Mouse (Mus musculus) heart, embryonic 13.5 days (tissue): ENCODE results near the gene Gtf2h2. TPM values are rescaled to one million over a fixed set of nuclear protein-coding genes. Genes with fewer than 3 reads are reported as not detected.

Experiments
- ATAC-seq: fragments of 200-750 bp; cut with Nextera tagmentation; 2 replicates; pipeline ENCODE4 v1.8.0; 2017; ENCODE audit warnings: moderate TSS enrichment; ENCODE audit not compliant: insufficient number of reproducible peaks, low FRiP score, low TSS enrichment; ENCODE audit errors: extremely low read depth
- H3K27ac ChIP-seq: fragments of 300-500 bp; sonication (generic); replicated peaks from 2 replicates; pipeline ENCODE4 v1.5.1; 2015; ENCODE audit warnings: moderate library complexity, mild to moderate bottlenecking, inconsistent platforms
- H3K27me3 ChIP-seq: fragments of 300-500 bp; sonication (generic); replicated peaks from 2 replicates; pipeline ENCODE4 v1.6.1; 2015; ENCODE audit warnings: mild to moderate bottlenecking, inconsistent platforms
- H3K36me3 ChIP-seq: fragments of 300-500 bp; sonication (generic); 2 replicates; pipeline ENCODE4 v1.6.1; 2015; ENCODE audit warnings: mild to moderate bottlenecking, inconsistent platforms
- H3K4me1 ChIP-seq: fragments of 300-500 bp; sonication (generic); 2 replicates; pipeline ENCODE4 v1.6.1; 2015; ENCODE audit warnings: inconsistent platforms
- H3K4me2 ChIP-seq: fragments of 300-500 bp; sonication (generic); 2 replicates; pipeline ENCODE4 v1.6.1; 2015; ENCODE audit warnings: inconsistent platforms, mild to moderate bottlenecking, moderate library complexity
- H3K4me3 ChIP-seq: fragments of 300-500 bp; sonication (generic); 2 replicates; pipeline ENCODE4 v1.5.1; 2015; ENCODE audit warnings: moderate library complexity, mild to moderate bottlenecking, inconsistent platforms
- H3K9ac ChIP-seq: fragments of 300-500 bp; sonication (generic); 2 replicates; pipeline ENCODE4 v1.6.1; 2015; ENCODE audit warnings: inconsistent platforms, mild to moderate bottlenecking, moderate library complexity
- H3K9me3 ChIP-seq: fragments of 300-500 bp; sonication (generic); 2 replicates; pipeline ENCODE4 v1.6.1; 2016; ENCODE audit warnings: inconsistent platforms
- WGBS: fragments of 180-500 bp; shearing (Covaris S2); methylation state at CpG from one replicate; pipeline ENCODE4 v1.1.7; 2015; ENCODE audit warnings: mixed read lengths; 5-methylcytosine and 5-hydroxymethylcytosine counted together
- polyA plus RNA-seq: library from polyadenylated mRNA; unstranded; fragments of >200 nt; fragmentation: Nextera tagmentation; extraction: Ambion mirVana; gene quantifications from 2 replicates; pipeline ENCODE4 v1.2.1, GENCODE M21; 2015

The Gtf2h2 gene
- 44.9 and 50.2 TPM in 2 replicates for polyA plus RNA-seq

DNA sequence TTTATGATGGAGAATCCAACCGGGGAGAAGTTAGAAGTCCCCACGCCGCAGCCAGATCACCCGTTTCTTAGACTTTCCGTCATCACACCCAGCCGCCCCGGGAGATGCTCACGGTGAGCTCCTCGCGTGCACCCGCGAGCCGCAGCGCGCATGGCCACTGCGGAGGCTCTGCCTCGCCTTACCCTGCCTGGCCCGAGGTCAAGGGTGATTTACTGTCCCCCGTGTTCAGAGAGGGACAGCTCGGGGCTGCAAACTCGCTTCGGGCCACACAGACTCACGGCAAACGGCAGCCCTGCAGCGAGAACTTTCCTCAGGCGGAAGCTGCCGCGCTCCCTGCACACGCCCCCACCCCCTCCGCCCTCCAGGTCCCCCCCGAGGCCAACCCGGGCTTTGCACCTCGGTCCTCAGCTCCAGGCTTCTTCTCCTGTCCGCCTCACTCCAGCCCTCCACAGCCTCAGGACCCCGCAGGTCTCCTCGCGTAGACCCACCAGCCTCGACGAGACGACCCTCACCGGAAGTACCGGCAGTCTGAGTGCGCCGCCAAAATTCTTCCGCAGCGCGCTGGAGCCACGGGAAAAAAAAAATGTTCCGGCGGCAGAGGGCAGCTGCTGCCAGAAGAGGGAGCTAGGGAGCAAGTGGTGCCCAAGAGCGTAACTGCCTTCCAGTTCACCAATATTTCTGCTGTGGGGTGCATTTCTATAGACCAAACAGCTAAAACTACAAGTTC is at the start of gene Gtf2h2:
Gene Gtf2h2, minus strand, starts transcription at position 519 of the 727 bp plus-strand sequence.
- peaks cover 17% of the 10 kb centered on the region for H3K4me1 ChIP-seq
- no peaks in the 10 kb centered on the region for H3K27me3 ChIP-seq
- peak within 1 kb of the TSS; percentile 87 for H3K4me2 ChIP-seq
- under 1% methylated on average over 51 of the region's 51 CpGs for WGBS
- H3K27ac ChIP-seq: peak within 1 kb of the TSS; percentile 83
- no peaks in the 10 kb centered on the region for H3K9me3 ChIP-seq
- peak within 1 kb of the TSS; percentile 97 for H3K4me3 ChIP-seq
- peak; percentile 61 for ATAC-seq
- peaks cover 26% of the 10 kb centered on the region for H3K36me3 ChIP-seq
- H3K9ac ChIP-seq: peak within 1 kb of the TSS; percentile 95

DNA sequence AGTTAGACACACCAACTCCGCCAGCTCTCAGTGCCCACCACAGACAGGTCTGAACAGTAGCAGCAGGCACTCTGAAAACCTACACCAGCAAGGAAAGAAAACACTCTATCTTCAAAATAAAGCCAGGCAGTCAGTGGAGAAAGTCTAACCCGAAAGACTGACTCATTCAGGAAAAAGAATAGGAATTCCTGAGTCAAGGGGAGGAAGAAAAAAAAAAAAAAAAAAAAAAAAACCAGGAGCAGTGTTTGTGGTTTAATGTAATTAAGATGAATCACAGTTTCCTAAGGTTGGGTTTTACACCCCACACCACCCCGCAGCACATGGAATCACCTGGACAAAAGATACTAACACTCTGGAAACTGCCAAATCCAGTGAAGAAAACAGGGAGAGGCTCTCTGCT is 43.8 kb upstream of the Gtf2h2 start:
- Histone ChIP-seq H3K9me3 (no peaks in the 10 kb centered on the region), H3K4me3 (no peak overlapping the region), H3K27me3 (no peaks in the 10 kb centered on the region), H3K27ac (no peak overlapping the region), H3K36me3 (no peaks in the 10 kb centered on the region), H3K9ac (no peak overlapping the region), H3K4me1 (peaks cover 10% of the 10 kb centered on the region), H3K4me2 (no peak overlapping the region)
- no peak for ATAC-seq
- WGBS: 58% methylated on average over 3 of the region's 3 CpGs

DNA sequence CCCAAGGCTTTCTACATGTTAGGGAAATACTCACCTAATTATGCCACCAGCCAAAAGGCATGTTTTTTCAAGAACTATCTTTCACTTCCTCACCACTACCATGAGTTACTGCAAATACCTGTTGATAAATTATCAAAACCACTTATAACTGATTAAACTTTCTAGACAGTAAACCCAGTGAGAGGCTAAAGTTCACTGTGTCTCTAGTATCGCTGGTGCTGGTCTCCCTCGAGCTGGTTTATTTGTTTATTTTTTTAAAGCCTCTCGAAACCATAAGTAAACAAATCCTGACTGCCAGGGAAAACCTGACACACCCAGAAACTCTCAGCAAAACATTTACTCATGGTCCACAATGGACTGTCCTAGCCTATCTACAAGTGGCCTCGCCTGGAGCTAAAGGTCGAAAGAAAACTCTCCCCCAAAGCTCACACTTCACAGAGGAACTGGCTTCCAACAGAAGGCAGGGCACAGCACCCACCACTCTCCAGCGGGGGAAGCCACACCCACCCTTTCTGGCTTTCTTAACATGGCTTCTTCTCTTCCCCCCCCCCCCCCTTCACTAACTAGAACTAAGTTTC is 40.5 kb upstream of the Gtf2h2 start:
- H3K4me3 ChIP-seq: no peak overlapping the region
- WGBS: 31% methylated on average over 6 of the region's 6 CpGs
- H3K27ac ChIP-seq: no peak overlapping the region
- H3K4me1 ChIP-seq: peaks cover 10% of the 10 kb centered on the region
- ATAC-seq: no peak
- no peaks in the 10 kb centered on the region for H3K27me3 ChIP-seq
- H3K9me3 ChIP-seq: 0 out of 2 replicates have a peak, but pooled peaks cover 3% of the 10 kb centered on the region
- H3K9ac ChIP-seq: no peak overlapping the region
- H3K36me3 ChIP-seq: no peaks in the 10 kb centered on the region
- no peak overlapping the region for H3K4me2 ChIP-seq

DNA sequence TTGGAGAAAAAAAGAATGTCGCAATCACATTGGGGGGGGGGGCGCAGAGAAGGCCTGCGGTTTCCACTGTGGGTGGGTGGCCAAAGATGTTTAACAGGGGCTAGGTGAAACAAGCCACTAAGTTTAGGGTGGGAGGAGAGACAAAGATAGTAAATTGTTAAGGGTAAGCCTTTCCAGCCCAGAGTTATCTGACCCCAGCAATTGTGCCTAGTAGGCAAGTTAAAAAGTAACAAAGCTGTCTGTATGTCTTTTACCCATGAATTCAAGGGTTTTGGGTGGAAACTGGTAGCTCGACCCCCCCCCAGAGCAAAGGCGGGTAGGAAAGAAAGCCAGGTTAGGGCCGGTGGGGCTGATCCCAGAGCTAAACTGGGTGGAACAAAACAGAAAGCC is 34.3 kb upstream of the Gtf2h2 start:
- Histone ChIP-seq H3K36me3 (no peaks in the 10 kb centered on the region), H3K4me2 (no peak overlapping the region), H3K4me1 (no peaks in the 10 kb centered on the region; the same call in 1 of the 2 replicates), H3K9me3 (0 out of 2 replicates have a peak, but pooled peaks cover 3% of the 10 kb centered on the region), H3K27me3 (no peaks in the 10 kb centered on the region), H3K4me3 (no peak overlapping the region), H3K27ac (0 out of 2 replicates have a peak overlapping the region, but pooled peaks have one; percentile 32), H3K9ac (no peak overlapping the region)
- WGBS: 61% methylated on average over 6 of the region's 6 CpGs
- ATAC-seq: no peak

DNA sequence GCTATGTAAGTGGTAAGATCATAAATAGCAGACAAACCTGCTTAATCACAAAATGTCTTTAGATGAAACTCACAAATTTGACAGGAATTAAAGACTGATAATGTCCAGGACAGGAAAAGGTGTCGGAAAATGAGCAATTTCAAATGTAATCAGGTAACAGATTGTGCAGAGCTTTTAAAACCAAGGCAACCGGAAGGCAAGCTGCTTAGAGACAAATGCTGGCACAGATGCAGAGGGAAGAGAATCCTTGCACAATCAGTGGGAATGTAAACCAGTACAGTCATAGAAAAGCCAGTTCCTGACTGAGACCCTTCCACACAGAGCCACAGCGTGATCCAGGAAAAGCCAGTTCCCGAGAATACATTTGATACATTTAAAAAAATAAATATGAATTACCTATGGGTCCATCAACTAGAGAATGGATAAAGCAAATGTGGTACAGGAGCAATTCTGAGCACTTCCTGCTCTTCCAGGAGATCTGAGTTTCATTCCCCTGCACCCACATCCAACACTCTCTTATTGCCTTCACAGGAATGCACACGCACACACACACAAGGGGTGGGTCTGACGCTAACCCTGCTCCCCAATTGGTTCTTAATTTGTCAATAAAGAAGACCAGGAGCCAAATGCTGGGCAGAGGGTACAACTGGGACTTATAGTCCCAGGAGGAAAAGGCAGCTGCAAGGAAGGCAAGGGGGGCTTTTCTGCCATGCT is 33.7 kb upstream of the Gtf2h2 start:
- no peak overlapping the region for H3K9ac ChIP-seq
- H3K9me3 ChIP-seq: 0 out of 2 replicates have a peak, but pooled peaks cover 3% of the 10 kb centered on the region
- WGBS: 70% methylated on average over 6 of the region's 6 CpGs
- H3K36me3 ChIP-seq: no peaks in the 10 kb centered on the region
- H3K4me1 ChIP-seq: no peaks in the 10 kb centered on the region; the same call in 1 of the 2 replicates
- no peak for ATAC-seq
- no peak overlapping the region for H3K4me2 ChIP-seq
- H3K27ac ChIP-seq: 0 out of 2 replicates have a peak overlapping the region, but pooled peaks have one; percentile 32
- H3K4me3 ChIP-seq: no peak overlapping the region
- H3K27me3 ChIP-seq: no peaks in the 10 kb centered on the region

DNA sequence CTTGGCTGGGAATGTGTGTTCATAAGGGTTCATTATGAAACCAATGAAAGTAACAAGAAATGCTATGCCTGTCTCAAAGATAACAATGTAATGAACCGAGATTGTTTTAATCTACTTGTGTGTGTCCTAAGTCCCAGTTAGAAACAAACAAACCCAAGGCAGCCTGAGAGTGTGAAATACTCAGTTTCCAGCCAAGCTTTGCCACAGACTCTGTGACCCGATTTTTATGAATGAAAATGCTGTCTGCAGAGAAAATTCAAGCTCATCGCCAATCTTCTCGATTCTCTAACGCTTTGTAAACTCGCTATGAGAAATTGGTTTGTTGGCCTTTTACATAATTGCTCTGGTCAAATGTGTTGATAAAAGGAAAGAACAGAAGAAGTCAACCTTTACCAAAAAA is 32.5 kb upstream of the Gtf2h2 start:
- no peak for ATAC-seq
- Histone ChIP-seq H3K4me1 (no peaks in the 10 kb centered on the region; the same call in 1 of the 2 replicates), H3K4me2 (no peak overlapping the region), H3K27me3 (no peaks in the 10 kb centered on the region), H3K4me3 (no peak overlapping the region), H3K9ac (no peak overlapping the region), H3K9me3 (0 out of 2 replicates have a peak, but pooled peaks cover 3% of the 10 kb centered on the region), H3K27ac (no peak overlapping the region), H3K36me3 (no peaks in the 10 kb centered on the region)
- 80% methylated on average over 6 of the region's 6 CpGs for WGBS

DNA sequence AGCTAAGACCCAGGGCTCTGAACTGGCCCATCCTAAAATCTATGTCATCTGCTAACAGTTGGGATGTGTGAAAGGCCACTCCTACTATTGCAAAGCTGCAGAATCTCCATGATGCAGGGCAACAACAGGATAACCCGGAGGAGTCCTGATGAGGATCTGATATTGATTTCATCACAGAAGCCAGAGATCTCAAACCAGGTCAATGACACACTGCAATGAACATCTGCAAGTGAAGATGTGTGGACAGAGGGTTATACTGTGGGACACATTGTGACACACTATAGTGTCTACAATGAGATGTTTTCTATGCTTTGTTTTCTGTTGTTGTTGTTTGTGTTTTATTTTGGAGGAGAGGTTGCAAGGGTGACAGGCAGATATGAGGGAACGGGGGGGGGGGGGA is 31.3 kb upstream of the Gtf2h2 start:
- Histone ChIP-seq H3K36me3 (no peaks in the 10 kb centered on the region), H3K4me2 (no peak overlapping the region), H3K27ac (no peak overlapping the region), H3K27me3 (no peaks in the 10 kb centered on the region), H3K4me1 (no peaks in the 10 kb centered on the region; the same call in 1 of the 2 replicates), H3K4me3 (no peak overlapping the region), H3K9me3 (no peaks in the 10 kb centered on the region), H3K9ac (no peak overlapping the region)
- WGBS: 84% methylated on average over 2 of the region's 2 CpGs
- ATAC-seq: no peak

DNA sequence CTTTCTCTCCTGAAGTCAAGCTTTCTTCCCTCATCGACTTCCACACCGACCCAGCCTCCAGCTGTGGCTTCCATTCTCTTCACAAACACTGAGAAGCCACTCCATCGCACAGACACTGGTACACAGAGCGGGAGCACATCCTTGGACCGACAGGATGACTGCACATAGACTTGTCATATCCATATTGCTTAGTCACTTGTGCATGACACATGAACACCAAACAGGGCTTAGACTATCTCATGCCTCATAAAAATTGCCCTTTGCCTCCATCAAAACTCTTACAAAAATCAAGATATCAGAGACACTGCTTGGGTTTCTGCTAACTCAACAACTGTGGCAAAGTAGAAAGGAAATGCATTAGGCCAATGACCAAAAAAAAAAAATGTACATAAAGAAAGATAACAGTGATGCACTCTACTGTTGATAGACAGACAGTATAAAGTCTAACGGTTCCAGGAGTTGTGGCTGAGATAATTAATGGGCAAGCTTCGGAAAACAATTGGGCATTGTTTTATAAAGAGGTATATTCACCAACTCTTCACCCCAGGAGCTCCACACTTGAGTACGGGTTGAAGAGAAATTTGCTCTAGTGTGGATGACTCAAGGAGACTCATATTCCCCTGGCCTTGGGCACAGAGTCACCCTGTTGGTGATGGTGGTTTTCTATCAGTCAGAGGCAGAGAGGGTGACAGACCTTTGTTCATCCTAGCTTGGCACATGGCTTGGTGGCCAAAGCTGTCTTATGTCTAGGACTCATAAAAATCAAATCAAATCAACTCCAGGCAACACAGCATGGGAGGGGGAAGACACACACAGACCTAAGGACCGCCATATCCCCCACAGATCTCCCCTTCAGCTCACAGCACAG is 29.6 kb upstream of the Gtf2h2 start:
- Histone ChIP-seq H3K9ac (no peak overlapping the region), H3K36me3 (no peaks in the 10 kb centered on the region), H3K4me2 (no peak overlapping the region), H3K27me3 (no peaks in the 10 kb centered on the region), H3K27ac (no peak overlapping the region), H3K4me1 (no peaks in the 10 kb centered on the region; the same call in 1 of the 2 replicates), H3K9me3 (no peaks in the 10 kb centered on the region), H3K4me3 (no peak overlapping the region)
- 76% methylated on average over 9 of the region's 9 CpGs for whole genome bisulfite sequencing
- ATAC-seq: no peak

DNA sequence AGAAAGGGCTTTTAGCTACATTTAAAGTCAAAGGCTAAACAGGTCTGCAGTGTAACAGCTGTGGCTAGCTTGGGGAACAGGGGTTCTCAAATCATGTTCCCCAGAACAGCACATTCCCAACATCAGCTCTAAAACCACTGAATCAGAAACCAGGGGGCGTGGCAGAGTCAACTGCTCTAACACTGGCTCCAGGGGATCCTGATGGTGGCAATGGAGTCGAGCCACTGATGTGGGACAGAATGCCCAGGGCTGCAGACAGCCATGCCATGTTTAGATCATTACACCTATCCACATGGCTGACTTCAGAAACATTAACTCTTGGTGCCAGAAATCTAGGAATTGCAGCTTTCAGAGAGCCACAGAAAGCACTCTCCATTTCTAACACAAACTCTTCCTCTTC is 26.8 kb upstream of the Gtf2h2 start:
- Histone ChIP-seq H3K4me3 (no peak overlapping the region), H3K9me3 (no peaks in the 10 kb centered on the region), H3K4me2 (no peak overlapping the region), H3K9ac (no peak overlapping the region), H3K36me3 (no peaks in the 10 kb centered on the region), H3K27ac (no peak overlapping the region), H3K27me3 (no peaks in the 10 kb centered on the region), H3K4me1 (peaks cover 6% of the 10 kb centered on the region; the same call in 1 of the 2 replicates)
- ATAC-seq: no peak
- 68% methylated on average over 2 of the region's 2 CpGs for WGBS

DNA sequence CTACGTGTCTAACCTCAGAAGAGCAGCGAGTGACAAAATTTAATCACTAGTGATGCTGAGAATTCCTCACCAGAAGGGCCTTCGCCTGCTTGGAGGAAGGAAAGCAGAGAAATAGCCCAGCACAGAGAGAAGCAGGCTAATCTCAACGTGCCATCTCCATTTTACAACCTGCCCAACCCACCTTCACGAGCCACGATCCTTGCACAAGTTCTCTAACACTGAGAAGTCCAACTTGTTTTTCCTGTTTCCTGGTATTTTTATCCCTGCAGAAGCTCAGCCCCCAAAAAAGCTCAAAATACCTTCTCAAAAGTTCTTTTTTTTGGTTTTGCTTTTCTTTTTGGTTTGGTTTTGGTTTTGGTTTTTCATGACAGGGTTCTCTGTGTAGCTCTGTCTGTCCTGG is 25.8 kb upstream of the Gtf2h2 start:
- H3K9ac ChIP-seq: no peak overlapping the region
- WGBS: 76% methylated on average over 6 of the region's 6 CpGs
- no peak overlapping the region for H3K4me3 ChIP-seq
- no peaks in the 10 kb centered on the region for H3K9me3 ChIP-seq
- H3K27ac ChIP-seq: no peak overlapping the region
- H3K4me1 ChIP-seq: peaks cover 6% of the 10 kb centered on the region; the same call in 1 of the 2 replicates
- no peaks in the 10 kb centered on the region for H3K36me3 ChIP-seq
- no peaks in the 10 kb centered on the region for H3K27me3 ChIP-seq
- no peak overlapping the region for H3K4me2 ChIP-seq
- ATAC-seq: no peak
